Mouse (Mus musculus): ENCODE measurements at regions not wholly inside any gene's neighbourhood (a gene's known extent, or its start where the extent isn't known, plus 50 kb on each side); places are given as distances from the start of the nearest gene placed in this dataset.
A peak's percentile ranks its signal among the peaks of the same experiment; 100 is the strongest.

- Histone ChIP-seq H3K4me2 (ENCODE audit: low read depth, low read length, poor library complexity, severe bottlenecking) (no peak overlapping the region), H3K4me1 (ENCODE audit: insufficient read depth, low read length) (no peaks in the 10 kb centered on the region), H3K27me3 (ENCODE audit: insufficient read depth, low read length) (no peaks in the 10 kb centered on the region), H3K36me3 (ENCODE audit: insufficient read depth, low read length) (no peaks in the 10 kb centered on the region), H3K27ac (ENCODE audit: low read depth, low read length) (no peak overlapping the region), H3K4me3 (ENCODE audit: low read depth, low read length) (no peak overlapping the region), H3K9ac (replicated peaks; ENCODE audit: low read length, poor library complexity, severe bottlenecking) (no peak overlapping the region), H3K9me3 (ENCODE audit: low read length) (no peaks in the 10 kb centered on the region)
- WGBS, result 78% methylated on average over 3 of the region's 3 CpGs
- DNase-seq (ENCODE audit: low spot score) (no peak), ATAC-seq (ENCODE audit: low FRiP score) (no peak)
- TF ChIP-seq CTCF (IDR thresholded peaks at IDR 0.05), result no peak
These were observed 152.3 kb downstream of the Dkk2 start for GRCm38 (mm10) chr3:132237344-132237743.

DNA sequence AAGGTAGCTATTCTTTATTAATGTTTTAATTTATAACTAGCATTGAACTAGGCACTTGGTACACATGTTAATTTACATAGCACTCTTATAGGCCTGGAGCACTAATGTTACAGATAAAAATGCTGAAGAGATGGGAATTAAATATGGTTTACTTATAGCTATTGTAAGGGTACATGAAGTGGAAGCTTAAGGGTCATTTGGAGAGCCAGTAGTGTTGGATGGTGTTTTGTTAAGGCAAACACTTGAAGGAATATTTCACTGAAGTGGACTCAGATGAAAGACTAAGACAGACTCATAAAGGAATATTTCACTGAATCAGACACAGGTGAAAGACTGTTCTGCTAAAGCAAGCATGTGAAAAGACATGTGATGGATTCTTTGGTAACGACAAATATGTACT, 172.7 kb downstream of the Dkk2 start:
- Histone ChIP-seq H3K9me3 (ENCODE audit: low read length) (peaks cover 6% of the 10 kb centered on the region; the same call in 1 of the 2 replicates), H3K36me3 (ENCODE audit: insufficient read depth, low read length) (no peaks in the 10 kb centered on the region), H3K4me3 (ENCODE audit: low read depth, low read length) (no peak overlapping the region), H3K27me3 (ENCODE audit: insufficient read depth, low read length) (no peaks in the 10 kb centered on the region), H3K4me2 (ENCODE audit: low read depth, low read length, poor library complexity, severe bottlenecking) (no peak overlapping the region), H3K4me1 (ENCODE audit: insufficient read depth, low read length) (no peaks in the 10 kb centered on the region), H3K9ac (replicated peaks; ENCODE audit: low read length, poor library complexity, severe bottlenecking) (no peak overlapping the region), H3K27ac (ENCODE audit: low read depth, low read length) (no peak overlapping the region)
- DNase-seq (ENCODE audit: low spot score), result no peak
- ATAC-seq (ENCODE audit: low FRiP score), result no peak
- 91% methylated on average over 1 of the region's 1 CpGs for WGBS
- TF ChIP-seq CTCF (IDR thresholded peaks at IDR 0.05), result no peak

- no peak overlapping the region for H3K4me2 ChIP-seq (ENCODE audit: low read depth, low read length, poor library complexity, severe bottlenecking)
- no peak for ATAC-seq (ENCODE audit: low FRiP score)
- WGBS, result 88% methylated on average over 1 of the region's 1 CpGs
These were observed 184.5 kb downstream of the Dkk2 start for GRCm38 (mm10) chr3:132269641-132270040.

GRCm38 (mm10) chr3:132274786-132275185, 189.7 kb downstream of the Dkk2 start:
- H3K9ac ChIP-seq (replicated peaks; ENCODE audit: low read length, poor library complexity, severe bottlenecking), result no peak overlapping the region
- H3K9me3 ChIP-seq (ENCODE audit: low read length), result no peaks in the 10 kb centered on the region
- ATAC-seq (ENCODE audit: low FRiP score), result no peak
- H3K27me3 ChIP-seq (ENCODE audit: insufficient read depth, low read length), result no peaks in the 10 kb centered on the region
- no peaks in the 10 kb centered on the region for H3K4me1 ChIP-seq (ENCODE audit: insufficient read depth, low read length)
- 81% methylated on average over 10 of the region's 10 CpGs for WGBS
- TF ChIP-seq CTCF (IDR thresholded peaks at IDR 0.05), result no peak
- no peak overlapping the region for H3K4me3 ChIP-seq (ENCODE audit: low read depth, low read length)
- no peaks in the 10 kb centered on the region for H3K36me3 ChIP-seq (ENCODE audit: insufficient read depth, low read length)
- no peak overlapping the region for H3K27ac ChIP-seq (ENCODE audit: low read depth, low read length)
- H3K4me2 ChIP-seq (ENCODE audit: low read depth, low read length, poor library complexity, severe bottlenecking), result no peak overlapping the region
- peak; percentile 63 for DNase-seq (ENCODE audit: low spot score)

More at GRCm38 (mm10) chr3:132269641-132270040, 184.5 kb downstream of the Dkk2 start:
- no peak overlapping the region for H3K9ac ChIP-seq (replicated peaks; ENCODE audit: low read length, poor library complexity, severe bottlenecking)
- H3K36me3 ChIP-seq (ENCODE audit: insufficient read depth, low read length), result no peaks in the 10 kb centered on the region
- no peak overlapping the region for H3K4me3 ChIP-seq (ENCODE audit: low read depth, low read length)
- no peak for TF ChIP-seq CTCF (IDR thresholded peaks at IDR 0.05)
- no peaks in the 10 kb centered on the region for H3K9me3 ChIP-seq (ENCODE audit: low read length)
- no peaks in the 10 kb centered on the region for H3K4me1 ChIP-seq (ENCODE audit: insufficient read depth, low read length)
- no peak for DNase-seq (ENCODE audit: low spot score)
- H3K27me3 ChIP-seq (ENCODE audit: insufficient read depth, low read length), result no peaks in the 10 kb centered on the region
- H3K27ac ChIP-seq (ENCODE audit: low read depth, low read length), result no peak overlapping the region

- no peak overlapping the region for H3K27ac ChIP-seq (ENCODE audit: low read depth, low read length)
These were observed 192.7 kb downstream of the Dkk2 start for GRCm38 (mm10) chr3:132277771-132278170.

DNA sequence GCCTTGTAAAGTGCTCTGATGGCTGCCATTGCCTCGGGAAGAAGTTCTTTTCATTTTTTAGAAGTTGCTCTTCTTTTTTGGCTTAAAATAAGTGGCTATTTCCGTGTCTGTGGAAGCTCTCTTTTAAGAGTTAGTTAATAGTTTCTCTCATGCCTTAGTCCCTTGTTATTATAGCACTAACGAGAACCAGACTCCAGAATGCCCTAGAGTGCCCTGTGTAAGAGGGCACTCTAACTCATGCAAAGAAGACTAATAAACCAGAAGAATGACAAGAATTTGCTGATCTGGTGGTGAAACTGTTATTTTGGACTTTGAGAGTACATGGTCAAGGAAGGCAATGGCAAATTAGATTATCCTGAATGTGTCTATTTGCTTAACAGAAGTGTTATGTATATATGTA, 202.6 kb downstream of the Dkk2 start:
- ATAC-seq (ENCODE audit: low FRiP score) (no peak), DNase-seq (ENCODE audit: low spot score) (no peak)
- Histone ChIP-seq H3K4me1 (ENCODE audit: insufficient read depth, low read length) (no peaks in the 10 kb centered on the region), H3K4me2 (ENCODE audit: low read depth, low read length, poor library complexity, severe bottlenecking) (no peak overlapping the region), H3K27ac (ENCODE audit: low read depth, low read length) (no peak overlapping the region), H3K9ac (replicated peaks; ENCODE audit: low read length, poor library complexity, severe bottlenecking) (no peak overlapping the region), H3K36me3 (ENCODE audit: insufficient read depth, low read length) (no peaks in the 10 kb centered on the region), H3K4me3 (ENCODE audit: low read depth, low read length) (no peak overlapping the region), H3K9me3 (ENCODE audit: low read length) (no peaks in the 10 kb centered on the region), H3K27me3 (ENCODE audit: insufficient read depth, low read length) (no peaks in the 10 kb centered on the region)
- no peak for TF ChIP-seq CTCF (IDR thresholded peaks at IDR 0.05)
- 70% methylated on average over 3 of the region's 3 CpGs for WGBS

More at GRCm38 (mm10) chr3:132277771-132278170, 192.7 kb downstream of the Dkk2 start:
- WGBS, result 93% methylated on average over 1 of the region's 1 CpGs
- no peak for ATAC-seq (ENCODE audit: low FRiP score)
- no peak overlapping the region for H3K4me3 ChIP-seq (ENCODE audit: low read depth, low read length)
- no peaks in the 10 kb centered on the region for H3K27me3 ChIP-seq (ENCODE audit: insufficient read depth, low read length)
- no peak for TF ChIP-seq CTCF (IDR thresholded peaks at IDR 0.05)
- H3K4me2 ChIP-seq (ENCODE audit: low read depth, low read length, poor library complexity, severe bottlenecking), result no peak overlapping the region
- H3K9me3 ChIP-seq (ENCODE audit: low read length), result no peaks in the 10 kb centered on the region
- DNase-seq (ENCODE audit: low spot score), result no peak
- no peaks in the 10 kb centered on the region for H3K36me3 ChIP-seq (ENCODE audit: insufficient read depth, low read length)
- H3K9ac ChIP-seq (replicated peaks; ENCODE audit: low read length, poor library complexity, severe bottlenecking), result no peak overlapping the region
- H3K4me1 ChIP-seq (ENCODE audit: insufficient read depth, low read length), result no peaks in the 10 kb centered on the region

Measured in midbrain, postnatal 0 days (tissue).